Mouse (Mus musculus): ENCODE data around the gene Aqp7.
A peak's percentile ranks its signal among the peaks of the same experiment; 100 is the strongest.
"Not testable (repeated sequence)": the region's sequence is repeated elsewhere in the genome, so short reads cannot be mapped to it uniquely, and the experiment has no call there.

Aqp7 gene

GRCm38 (mm10) chr4:41047524-41048271, at the start of gene Aqp7:
Gene Aqp7, minus strand, starts transcription at chr4:41048139.
- no peak for DNase-seq (ENCODE audit: low read depth, low spot score)

GRCm38 (mm10) chr4:41097381-41097780, 49.4 kb upstream of the Aqp7 start:
- no peak for DNase-seq (ENCODE audit: low read depth, low spot score)

- no peak for DNase-seq (ENCODE audit: low read depth, low spot score)
Observed at GRCm38 (mm10) chr4:41096794-41097193, 48.9 kb upstream of the Aqp7 start.

- no peak for DNase-seq (ENCODE audit: low read depth, low spot score)
Observed at GRCm38 (mm10) chr4:41096169-41096568, 48.2 kb upstream of the Aqp7 start.

- no peak for DNase-seq (ENCODE audit: low read depth, low spot score)
Observed at GRCm38 (mm10) chr4:41094361-41094760, 46.4 kb upstream of the Aqp7 start.

GRCm38 (mm10) chr4:41092958-41093357, 45.0 kb upstream of the Aqp7 start:
- DNase-seq (ENCODE audit: low read depth, low spot score): no peak

GRCm38 (mm10) chr4:41091391-41091790, 43.5 kb upstream of the Aqp7 start:
- DNase-seq (ENCODE audit: low read depth, low spot score): no peak

- no peak for DNase-seq (ENCODE audit: low read depth, low spot score)
Observed at GRCm38 (mm10) chr4:41089705-41090104, 41.8 kb upstream of the Aqp7 start.

- no peak for DNase-seq (ENCODE audit: low read depth, low spot score)
Observed at GRCm38 (mm10) chr4:41089189-41089588, 41.2 kb upstream of the Aqp7 start.

GRCm38 (mm10) chr4:41087459-41088298, 39.7 kb upstream of the Aqp7 start:
- DNase-seq (ENCODE audit: low read depth, low spot score): no peak

- DNase-seq (ENCODE audit: low read depth, low spot score): no peak
Observed at GRCm38 (mm10) chr4:41086947-41087346, 39.0 kb upstream of the Aqp7 start.

- DNase-seq (ENCODE audit: low read depth, low spot score): no peak
Observed at GRCm38 (mm10) chr4:41084819-41085218, 36.9 kb upstream of the Aqp7 start.

- DNase-seq (ENCODE audit: low read depth, low spot score): not testable (repeated sequence)
Observed at GRCm38 (mm10) chr4:41082803-41083202, 34.9 kb upstream of the Aqp7 start.

GRCm38 (mm10) chr4:41081733-41082132, 33.8 kb upstream of the Aqp7 start:
- DNase-seq (ENCODE audit: low read depth, low spot score): no peak

- DNase-seq (ENCODE audit: low read depth, low spot score): no peak
Observed at GRCm38 (mm10) chr4:41078726-41079125, 30.8 kb upstream of the Aqp7 start.

- no peak for DNase-seq (ENCODE audit: low read depth, low spot score)
Observed at GRCm38 (mm10) chr4:41074461-41074860, 26.5 kb upstream of the Aqp7 start.

GRCm38 (mm10) chr4:41073008-41073817, 25.3 kb upstream of the Aqp7 start:
- no peak for DNase-seq (ENCODE audit: low read depth, low spot score)

- DNase-seq (ENCODE audit: low read depth, low spot score): no peak
Observed at GRCm38 (mm10) chr4:41071500-41072429, 23.8 kb upstream of the Aqp7 start.

- DNase-seq (ENCODE audit: low read depth, low spot score): no peak
Observed at GRCm38 (mm10) chr4:41065196-41065595, 17.3 kb upstream of the Aqp7 start.

GRCm38 (mm10) chr4:41063894-41064673, 16.1 kb upstream of the Aqp7 start:
- DNase-seq (ENCODE audit: low read depth, low spot score): peak; percentile 41
